Mouse (Mus musculus) left cerebral cortex, postnatal 25 days (tissue): ENCODE measurements around the gene Zap70. TPM values are rescaled to one million over a fixed set of nuclear protein-coding genes. Genes with fewer than 3 reads are reported as not detected.
"Not testable (repeated sequence)": the region's sequence is repeated elsewhere in the genome, so short reads cannot be mapped to it uniquely, and the experiment has no call there.

Experiments used
- DNase-seq, 2 experiments: peaks; one replicate each; pipeline ENCODE4 v3.0.0; 2022; ENCODE audit warnings: low spot score in 2 of 2, mixed read lengths in 1 of 2
- intact Hi-C: fragments of 180-260 bp; cut with DNase I; formaldehyde crosslinking; loops from one replicate; pipeline ENCODE4 v1.15.1; 2025
- total RNA-seq, 2 experiments: library from RNA; stranded (reverse); gene quantifications; 2 replicates each; pipeline ENCODE4 v1.2.3; 2021

Zap70 gene
- total RNA-seq, 2 experiments from 2014 or later: 1.4 to 1.9 TPM

- DNase-seq: no peak
- intact Hi-C loops: no loop called here
These were observed 52.8 kb downstream of the Zap70 start for GRCm38 (mm10) chr1:36814271-36814903.

GRCm38 (mm10) chr1:36815166-36815565 lies 53.6 kb downstream of the Zap70 start:
- intact Hi-C loops: no loop called here

GRCm38 (mm10) chr1:36821918-36822317 lies 60.3 kb downstream of the Zap70 start:
- intact Hi-C loops, DNase-seq: not testable (repeated sequence)

More at GRCm38 (mm10) chr1:36815166-36815565, 53.6 kb downstream of the Zap70 start:
- no peak for DNase-seq

DNA sequence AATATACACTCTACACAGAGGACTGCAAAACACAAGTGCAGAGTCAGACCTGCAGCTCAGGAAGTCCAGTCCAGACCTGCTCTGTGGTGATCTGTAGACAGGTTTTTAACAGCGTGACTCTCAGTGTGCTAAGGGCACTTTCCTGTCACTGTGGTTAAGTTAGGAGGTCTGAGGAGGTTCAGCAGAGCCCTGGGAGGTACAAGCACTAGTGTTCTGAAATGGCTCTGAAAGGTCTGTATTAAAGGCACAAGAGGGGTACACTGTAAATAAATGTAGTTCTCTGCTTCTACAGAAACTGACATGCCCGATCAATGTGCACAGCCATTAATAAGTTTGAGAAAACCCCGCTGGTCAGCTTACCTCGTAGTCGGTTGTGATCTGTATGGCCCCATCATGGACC lies 62.8 kb downstream of the Zap70 start:
- intact Hi-C loops: no loop called here
- DNase-seq: no peak

DNA sequence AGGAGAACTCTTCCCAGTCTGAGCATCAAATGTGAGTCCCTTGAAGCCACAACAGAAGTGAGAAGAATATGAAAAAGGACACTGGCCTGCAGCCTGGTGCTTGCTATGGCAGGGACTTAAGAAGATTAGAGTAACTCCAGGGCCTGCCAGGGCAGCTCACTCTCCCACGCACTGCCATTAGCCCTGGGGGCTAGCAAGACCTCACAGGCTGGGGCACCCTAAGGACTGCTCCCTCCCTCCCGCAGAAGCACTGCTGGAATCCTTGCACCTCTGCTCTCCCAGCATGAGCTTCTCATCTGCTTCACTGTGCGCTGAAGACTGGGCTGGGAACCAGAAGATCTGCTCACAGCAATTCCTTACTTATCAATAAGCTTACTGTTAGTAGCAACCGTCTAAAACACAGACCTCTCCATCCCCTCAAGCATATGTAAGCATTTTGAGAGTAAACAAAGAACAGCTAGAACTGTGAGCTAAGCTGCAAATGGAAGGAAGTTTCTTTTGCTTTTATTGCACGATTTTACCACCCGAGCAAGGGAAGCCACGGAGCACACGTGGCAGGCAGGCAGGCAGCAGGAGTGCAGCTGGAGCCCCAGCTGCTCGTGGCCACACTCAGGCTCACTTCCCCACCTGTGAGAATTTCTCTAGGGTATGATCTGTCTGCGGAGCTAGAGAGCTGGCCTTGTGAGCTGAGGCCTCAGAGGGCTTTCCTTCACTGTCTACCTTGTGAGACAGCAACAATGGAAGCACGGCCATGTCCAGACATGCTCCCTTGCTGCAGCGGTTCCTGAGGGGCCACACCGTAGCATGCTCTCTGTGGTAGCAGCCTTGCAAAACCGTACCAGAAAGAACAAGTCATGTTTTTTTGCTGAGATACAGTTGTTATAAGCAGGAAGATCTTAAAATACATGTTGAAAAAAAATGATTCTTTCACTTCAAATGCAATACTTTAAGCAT lies 69.6 kb downstream of the Zap70 start:
- intact Hi-C loops: no loop called here
- no peak for DNase-seq

Other genes starting within 250 kb of the Zap70 start
- 10 to 100 TPM; 32.1 to 32.7 TPM for gene Cnnm3, start 249.9 kb upstream of the Zap70 start, total RNA-seq
- 1 to 10 TPM; 6.1 to 6.3 TPM for gene Ankrd23, start 224.9 kb upstream of the Zap70 start, total RNA-seq
- gene Gm42417, start 222.4 kb upstream of the Zap70 start, total RNA-seq: not detected
- gene Ankrd39, start 214.4 kb upstream of the Zap70 start, total RNA-seq: 10 to 100 TPM; 11.1 to 13.0 TPM
- gene Sema4c, start 203.4 kb upstream of the Zap70 start, total RNA-seq: 10 to 100 TPM; 16.0 to 16.9 TPM
- gene Fam178b, start 78.6 kb upstream of the Zap70 start, total RNA-seq: not detected
- 100 to 1,000 TPM; 591 to 598 TPM for gene Cox5b, start 70.3 kb upstream of the Zap70 start, total RNA-seq
- gene 4933424G06Rik, start 51.6 kb upstream of the Zap70 start, total RNA-seq: 1 to 10 TPM; 1.2 to 2.3 TPM
- 100 to 1,000 TPM; 332 to 370 TPM for gene Actr1b, start 47.4 kb upstream of the Zap70 start, total RNA-seq
- gene Tmem131, start 181.9 kb downstream of the Zap70 start, total RNA-seq: 10 to 100 TPM; 53.4 to 55.8 TPM